Mouse (Mus musculus): ENCODE measurements at regions not wholly inside any gene's neighbourhood (a gene's known extent, or its start where the extent isn't known, plus 50 kb on each side); places are given as distances from the start of the nearest gene placed in this dataset.

- no peaks in the 10 kb centered on the region for H3K36me3 ChIP-seq
- H3K4me1 ChIP-seq = no peaks in the 10 kb centered on the region
- H3K4me3 ChIP-seq (replicated peaks) = no peak overlapping the region
- H3K9ac ChIP-seq (replicated peaks) = no peak overlapping the region
- no peak for ATAC-seq (ENCODE audit: low FRiP score)
- no peaks in the 10 kb centered on the region for H3K27me3 ChIP-seq (replicated peaks)
- H3K4me2 ChIP-seq = no peak overlapping the region
- no peaks in the 10 kb centered on the region for H3K9me3 ChIP-seq (replicated peaks)
- H3K27ac ChIP-seq (replicated peaks) = no peak overlapping the region
Observed at GRCm38 (mm10) chr8:6652180-6652579, 1547.0 kb upstream of the Slc10a2 start.

DNA sequence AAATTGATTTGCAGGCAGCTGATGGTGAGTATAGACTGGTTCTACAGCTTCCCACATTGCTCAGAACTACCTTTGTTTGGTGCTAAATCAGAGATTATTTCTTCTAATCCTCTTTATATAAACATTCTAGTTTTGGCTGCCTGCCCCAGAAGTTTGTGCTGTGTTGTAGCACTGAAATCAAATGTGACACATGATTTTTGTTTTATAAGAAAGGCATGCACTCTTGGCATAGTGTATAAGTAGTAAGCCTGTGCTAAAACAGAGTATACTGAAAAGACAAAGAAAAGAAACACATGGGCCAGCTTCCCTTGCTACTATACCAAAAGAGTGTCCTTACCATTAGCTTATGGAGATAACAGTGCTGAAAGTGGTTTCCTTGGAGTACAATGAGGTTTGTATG lies 1542.9 kb upstream of the Slc10a2 start:
- Histone ChIP-seq H3K4me3 (replicated peaks) (no peak overlapping the region), H3K9me3 (replicated peaks) (no peaks in the 10 kb centered on the region), H3K27me3 (replicated peaks) (no peaks in the 10 kb centered on the region), H3K4me1 (no peaks in the 10 kb centered on the region), H3K36me3 (no peaks in the 10 kb centered on the region), H3K9ac (replicated peaks) (no peak overlapping the region), H3K27ac (replicated peaks) (no peak overlapping the region), H3K4me2 (no peak overlapping the region)
- no peak for ATAC-seq (ENCODE audit: low FRiP score)

DNA sequence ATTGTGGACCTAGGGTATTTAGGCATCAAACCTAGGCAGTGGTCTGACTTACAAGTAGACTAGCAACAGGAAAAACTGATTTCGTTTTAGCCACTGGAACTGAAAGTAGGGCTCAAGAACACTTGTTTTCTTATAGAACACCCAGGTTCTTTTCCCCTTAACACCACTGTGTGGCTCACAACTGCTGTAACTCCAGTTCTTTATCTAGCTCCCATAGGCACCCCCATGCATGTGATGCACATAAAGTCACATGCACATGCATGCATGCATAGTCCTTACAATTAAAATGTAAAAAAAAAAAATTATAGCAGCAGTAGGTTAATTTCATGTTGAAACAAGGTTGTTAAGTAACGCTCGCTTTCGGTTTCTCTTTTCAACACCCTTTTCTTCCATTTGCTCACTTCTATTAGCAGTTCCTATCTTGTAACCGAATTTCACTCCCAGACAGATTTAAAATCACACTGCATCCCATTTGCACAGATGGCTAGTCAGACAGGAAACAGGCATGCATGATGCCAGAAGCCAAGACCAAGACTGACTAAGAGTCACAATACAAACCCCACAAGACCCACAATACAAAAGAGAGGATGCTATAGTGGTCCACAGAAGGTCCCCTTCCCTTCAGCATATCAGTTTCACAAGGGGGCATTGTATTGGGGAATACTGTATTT lies 1540.3 kb upstream of the Slc10a2 start:
- no peaks in the 10 kb centered on the region for H3K36me3 ChIP-seq
- no peak overlapping the region for H3K4me3 ChIP-seq (replicated peaks)
- WGBS = 91% methylated on average over 5 of the region's 5 CpGs
- no peak for ATAC-seq (ENCODE audit: low FRiP score)
- H3K4me2 ChIP-seq = no peak overlapping the region
- no peaks in the 10 kb centered on the region for H3K9me3 ChIP-seq (replicated peaks)
- H3K27ac ChIP-seq (replicated peaks) = no peak overlapping the region
- H3K4me1 ChIP-seq = no peaks in the 10 kb centered on the region
- H3K27me3 ChIP-seq (replicated peaks) = no peaks in the 10 kb centered on the region
- H3K9ac ChIP-seq (replicated peaks) = no peak overlapping the region

- H3K36me3 ChIP-seq = no peaks in the 10 kb centered on the region
- H3K9me3 ChIP-seq (replicated peaks) = no peaks in the 10 kb centered on the region
- H3K9ac ChIP-seq (replicated peaks) = no peak overlapping the region
- no peak overlapping the region for H3K4me2 ChIP-seq
- H3K27me3 ChIP-seq (replicated peaks) = no peaks in the 10 kb centered on the region
- H3K4me3 ChIP-seq (replicated peaks) = no peak overlapping the region
- ATAC-seq (ENCODE audit: low FRiP score) = no peak
- H3K4me1 ChIP-seq = no peaks in the 10 kb centered on the region
- H3K27ac ChIP-seq (replicated peaks) = no peak overlapping the region
- WGBS = 64% methylated on average over 2 of the region's 2 CpGs
Observed at GRCm38 (mm10) chr8:6644396-6644795, 1539.2 kb upstream of the Slc10a2 start.

- Histone ChIP-seq H3K9me3 (replicated peaks) (no peaks in the 10 kb centered on the region), H3K9ac (replicated peaks) (no peak overlapping the region), H3K27me3 (replicated peaks) (no peaks in the 10 kb centered on the region), H3K4me2 (no peak overlapping the region), H3K4me1 (no peaks in the 10 kb centered on the region), H3K36me3 (no peaks in the 10 kb centered on the region), H3K27ac (replicated peaks) (no peak overlapping the region), H3K4me3 (replicated peaks) (no peak overlapping the region)
- no peak for ATAC-seq (ENCODE audit: low FRiP score)
- 35% methylated on average over 8 of the region's 8 CpGs for WGBS
Observed at GRCm38 (mm10) chr8:6627009-6627557, 1521.9 kb upstream of the Slc10a2 start.

DNA sequence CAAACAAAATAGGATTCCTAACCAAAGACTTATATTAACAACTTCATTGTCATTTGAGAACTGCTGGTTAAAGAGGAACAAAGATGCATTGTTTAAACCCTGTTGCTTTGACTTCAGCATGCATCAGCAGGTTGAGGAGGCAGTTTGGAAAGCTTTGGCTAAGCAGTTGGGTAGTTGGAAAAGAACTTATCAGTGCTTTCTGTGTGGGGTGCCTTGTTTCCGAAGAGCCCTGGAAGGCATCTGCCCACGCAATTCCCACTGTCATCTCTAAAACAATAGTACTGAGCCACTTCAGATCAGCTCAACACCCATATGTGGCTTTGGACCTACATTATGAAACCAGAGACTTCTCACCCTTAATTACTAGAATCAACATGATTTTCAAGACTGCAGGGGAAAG lies 1503.7 kb upstream of the Slc10a2 start:
- no peaks in the 10 kb centered on the region for H3K27me3 ChIP-seq (replicated peaks)
- no peak overlapping the region for H3K27ac ChIP-seq (replicated peaks)
- H3K4me2 ChIP-seq = no peak overlapping the region
- no peak for ATAC-seq (ENCODE audit: low FRiP score)
- H3K4me3 ChIP-seq (replicated peaks) = no peak overlapping the region
- no peaks in the 10 kb centered on the region for H3K36me3 ChIP-seq
- H3K9ac ChIP-seq (replicated peaks) = no peak overlapping the region
- WGBS = 64% methylated on average over 2 of the region's 2 CpGs
- H3K9me3 ChIP-seq (replicated peaks) = no peaks in the 10 kb centered on the region
- peaks cover 10% of the 10 kb centered on the region; the same call in 1 of the 2 replicates for H3K4me1 ChIP-seq

DNA sequence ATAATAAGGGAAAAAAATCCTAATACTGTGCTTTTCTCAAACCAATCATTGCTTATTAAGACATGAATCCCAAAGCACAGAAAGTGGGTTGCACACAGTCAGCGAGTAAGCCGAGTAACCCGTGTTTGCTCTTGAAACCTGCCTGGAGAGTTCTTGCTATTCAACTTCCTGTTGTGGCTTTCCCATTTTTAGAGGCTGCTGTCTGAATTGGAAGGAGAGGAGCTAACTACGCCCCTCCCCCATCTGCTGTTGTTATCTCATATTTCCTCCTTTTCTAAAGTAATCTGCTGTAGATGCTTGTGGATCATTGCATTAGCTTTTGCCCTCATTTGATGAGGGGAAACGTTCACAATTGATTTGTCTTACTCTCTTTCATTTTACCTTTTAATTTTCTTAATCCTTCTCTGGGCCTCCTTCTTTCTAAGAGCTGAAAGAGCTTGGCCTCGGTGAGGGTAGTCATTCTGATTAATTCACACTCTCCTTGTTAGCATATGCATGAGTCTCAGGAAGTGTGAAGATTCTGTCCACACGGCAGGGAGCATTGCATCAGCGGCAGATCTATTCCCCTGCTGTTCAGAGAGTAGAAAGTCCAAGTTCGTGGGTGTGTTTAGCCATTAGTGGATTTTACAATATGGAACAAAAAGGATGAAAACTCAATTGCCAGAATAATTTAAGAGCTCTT lies 1501.8 kb upstream of the Slc10a2 start:
- WGBS = 16% methylated on average over 9 of the region's 9 CpGs
- no peak overlapping the region for H3K27ac ChIP-seq (replicated peaks)

GRCm38 (mm10) chr8:6604232-6604804 lies 1499.2 kb upstream of the Slc10a2 start:
- no peak overlapping the region for H3K4me2 ChIP-seq
- H3K4me1 ChIP-seq = peaks cover 10% of the 10 kb centered on the region; the same call in 1 of the 2 replicates
- no peaks in the 10 kb centered on the region for H3K9me3 ChIP-seq (replicated peaks)
- H3K4me3 ChIP-seq (replicated peaks) = no peak overlapping the region
- no peak overlapping the region for H3K27ac ChIP-seq (replicated peaks)
- H3K27me3 ChIP-seq (replicated peaks) = no peaks in the 10 kb centered on the region
- H3K36me3 ChIP-seq = no peaks in the 10 kb centered on the region
- ATAC-seq (ENCODE audit: low FRiP score) = peak; percentile 68
- 29% methylated on average over 5 of the region's 5 CpGs for WGBS
- no peak overlapping the region for H3K9ac ChIP-seq (replicated peaks)

More for the DNA sequence above, 1501.8 kb upstream of the Slc10a2 start:
- Histone ChIP-seq H3K4me1 (peaks cover 10% of the 10 kb centered on the region; the same call in 1 of the 2 replicates), H3K9me3 (replicated peaks) (no peaks in the 10 kb centered on the region), H3K9ac (replicated peaks) (no peak overlapping the region), H3K36me3 (no peaks in the 10 kb centered on the region), H3K4me3 (replicated peaks) (no peak overlapping the region), H3K27me3 (replicated peaks) (no peaks in the 10 kb centered on the region), H3K4me2 (no peak overlapping the region)
- peak; percentile 57; the same call in 1 of the 2 replicates for ATAC-seq (ENCODE audit: low FRiP score)

DNA sequence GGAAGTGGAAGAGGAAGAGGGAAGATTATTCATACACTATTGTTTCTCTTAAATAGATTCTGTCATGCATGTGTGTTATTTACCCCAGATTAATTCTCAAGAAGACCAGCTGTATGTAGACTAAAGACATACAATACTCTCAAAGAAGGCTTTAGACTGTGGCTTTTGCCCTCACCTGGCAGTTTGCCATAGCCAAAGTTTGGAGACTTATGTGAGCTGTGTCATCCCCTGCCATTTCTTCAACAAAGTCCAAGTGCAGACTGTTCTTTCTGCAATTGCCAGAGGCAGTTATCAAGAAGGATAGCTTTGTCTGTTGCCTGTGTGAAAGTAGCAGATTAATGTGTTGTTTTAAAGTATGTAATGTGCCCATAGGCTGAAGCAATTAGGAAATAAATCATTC lies 1485.0 kb upstream of the Slc10a2 start:
- no peak overlapping the region for H3K27ac ChIP-seq (replicated peaks)
- H3K36me3 ChIP-seq = no peaks in the 10 kb centered on the region
- H3K4me2 ChIP-seq = no peak overlapping the region
- no peaks in the 10 kb centered on the region for H3K9me3 ChIP-seq (replicated peaks)
- H3K4me3 ChIP-seq (replicated peaks) = no peak overlapping the region
- no peaks in the 10 kb centered on the region for H3K27me3 ChIP-seq (replicated peaks)
- no peak for ATAC-seq (ENCODE audit: low FRiP score)
- H3K9ac ChIP-seq (replicated peaks) = no peak overlapping the region
- no peaks in the 10 kb centered on the region for H3K4me1 ChIP-seq

GRCm38 (mm10) chr8:6583337-6584096 lies 1478.4 kb upstream of the Slc10a2 start:
- ATAC-seq (ENCODE audit: low FRiP score) = no peak
- H3K27me3 ChIP-seq (replicated peaks) = no peaks in the 10 kb centered on the region
- H3K4me1 ChIP-seq = no peaks in the 10 kb centered on the region
- no peak overlapping the region for H3K9ac ChIP-seq (replicated peaks)
- 93% methylated on average over 6 of the region's 6 CpGs for WGBS
- H3K27ac ChIP-seq (replicated peaks) = no peak overlapping the region
- no peak overlapping the region for H3K4me3 ChIP-seq (replicated peaks)
- no peaks in the 10 kb centered on the region for H3K9me3 ChIP-seq (replicated peaks)
- no peaks in the 10 kb centered on the region for H3K36me3 ChIP-seq
- H3K4me2 ChIP-seq = no peak overlapping the region

- no peaks in the 10 kb centered on the region for H3K9me3 ChIP-seq (replicated peaks)
- no peak for ATAC-seq (ENCODE audit: low FRiP score)
- H3K4me2 ChIP-seq = no peak overlapping the region
- WGBS = 85% methylated on average over 3 of the region's 3 CpGs
- H3K9ac ChIP-seq (replicated peaks) = no peak overlapping the region
- H3K4me3 ChIP-seq (replicated peaks) = no peak overlapping the region
- no peaks in the 10 kb centered on the region for H3K27me3 ChIP-seq (replicated peaks)
- H3K4me1 ChIP-seq = no peaks in the 10 kb centered on the region
- no peaks in the 10 kb centered on the region for H3K36me3 ChIP-seq
- H3K27ac ChIP-seq (replicated peaks) = no peak overlapping the region
Observed at GRCm38 (mm10) chr8:6582732-6583131, 1477.6 kb upstream of the Slc10a2 start.
